Mouse (Mus musculus) CH12.LX (cell line): ENCODE measurements around the gene Ube2o. TPM values are rescaled to one million over a fixed set of nuclear protein-coding genes. Genes with fewer than 3 reads are reported as not detected.

Source experiments
- DNase-seq: peaks from one replicate; pipeline ENCODE4 v3.0.0-alpha.2; 2013; ENCODE audit errors: extremely low read depth
- H3K27ac ChIP-seq: 2 replicates; pipeline ENCODE4 v1.5.1; 2012; ENCODE audit warnings: low read depth, mild to moderate bottlenecking, control low read depth, moderate library complexity; ENCODE audit not compliant: insufficient read depth
- H3K27me3 ChIP-seq: replicated peaks from 2 replicates; pipeline ENCODE3; 2012; ENCODE audit warnings: inconsistent platforms
- H3K36me3 ChIP-seq, 2 experiments: replicated peaks in 1 of 2; 2 replicates each; pipeline versions ENCODE3 to v1.6.1; 2012; ENCODE audit warnings: inconsistent platforms in 1 of 2, low read length in 1 of 2, mild to moderate bottlenecking in 1 of 2, mixed read lengths in 1 of 2, moderate library complexity in 1 of 2; ENCODE audit not compliant: control insufficient read depth in 1 of 2, insufficient read depth in 1 of 2
- H3K4me1 ChIP-seq, 2 experiments: 2 replicates each; pipeline ENCODE4 v1.6.1; 2012; ENCODE audit warnings: inconsistent platforms in 1 of 2, moderate library complexity in 1 of 2; ENCODE audit not compliant: insufficient read depth in 2 of 2, control insufficient read depth in 1 of 2
- H3K4me2 ChIP-seq: 2 replicates; pipeline ENCODE4 v1.6.1; 2012; ENCODE audit warnings: low read depth, mild to moderate bottlenecking, control low read depth; ENCODE audit not compliant: poor library complexity, insufficient read depth, severe bottlenecking
- H3K4me3 ChIP-seq, 3 experiments: fragments of 150-350 bp in 1 of 3; sonication (generic) in 1 of 3; replicated peaks in 1 of 3; 2 replicates each; pipeline versions ENCODE3 to v1.5.1; 2011 to 2012; ENCODE audit warnings: low read depth in 2 of 3, low read length in 2 of 3, mild to moderate bottlenecking in 2 of 3, moderate library complexity in 2 of 3, control low read depth in 1 of 3, improper control_type of control experiment in 1 of 3, inconsistent platforms in 1 of 3, mixed read lengths in 1 of 3; ENCODE audit not compliant: poor library complexity in 1 of 3
- H3K79me2 ChIP-seq: replicated peaks from 2 replicates; pipeline ENCODE4 v1.6.1; 2012; ENCODE audit warnings: mild to moderate bottlenecking, moderate library complexity; ENCODE audit not compliant: control insufficient read depth, poor library complexity, insufficient read depth, severe bottlenecking; ENCODE audit errors: extremely low read depth
- H3K9ac ChIP-seq: 2 replicates; pipeline ENCODE4 v1.6.1; 2012; ENCODE audit warnings: low read depth, mild to moderate bottlenecking, control low read depth, moderate library complexity; ENCODE audit not compliant: insufficient read depth
- H3K9me3 ChIP-seq: replicated peaks from 2 replicates; pipeline ENCODE3; 2012; ENCODE audit warnings: low read length, inconsistent platforms, mixed read lengths
- CHD2 ChIP-seq: IDR thresholded peaks from 2 replicates; pipeline ENCODE4 v1.6.1; 2011; ENCODE audit warnings: low read length, improper control_type of control experiment
- CTCF ChIP-seq, 2 experiments: IDR thresholded peaks in 1 of 2; conservative IDR thresholded peaks in 1 of 2; 2 replicates each; pipeline ENCODE4 v1.5.1; 2011 to 2012; ENCODE audit warnings: low read depth in 2 of 2, low read length in 2 of 2, improper control_type of control experiment in 1 of 2, inconsistent platforms in 1 of 2, mild to moderate bottlenecking in 1 of 2, moderate library complexity in 1 of 2
- ETS1 ChIP-seq: conservative IDR thresholded peaks from 2 replicates; pipeline ENCODE4 v1.6.1; 2012; ENCODE audit warnings: low read depth, mild to moderate bottlenecking, inconsistent platforms, low read length, improper control_type of control experiment, moderate library complexity
- GABPA ChIP-seq: IDR thresholded peaks from 2 replicates; pipeline ENCODE4 v1.6.1; 2012; ENCODE audit warnings: low read depth, low read length, improper control_type of control experiment, inconsistent platforms; ENCODE audit not compliant: insufficient replicate concordance
- HCFC1 ChIP-seq: IDR thresholded peaks from 2 replicates; pipeline ENCODE4 v1.6.1; 2012; ENCODE audit warnings: low read depth, mild to moderate bottlenecking, inconsistent platforms, low read length, improper control_type of control experiment
- IRF4 ChIP-seq: IDR thresholded peaks from 2 replicates; pipeline ENCODE4 v1.6.1; 2014; ENCODE audit warnings: low read depth, mild to moderate bottlenecking, inconsistent platforms, low read length, improper control_type of control experiment
- JUND ChIP-seq: conservative IDR thresholded peaks from 2 replicates; pipeline ENCODE4 v1.6.1; 2011; ENCODE audit warnings: low read depth, low read length, improper control_type of control experiment
- KAT2A ChIP-seq: IDR thresholded peaks from 2 replicates; pipeline ENCODE4 v1.6.1; 2012; ENCODE audit warnings: low read length, improper control_type of control experiment, inconsistent platforms; ENCODE audit not compliant: insufficient replicate concordance
- MAFK ChIP-seq: IDR thresholded peaks from 2 replicates; pipeline ENCODE4 v1.6.1; 2011; ENCODE audit warnings: low read length, improper control_type of control experiment; ENCODE audit not compliant: insufficient replicate concordance
- MAX ChIP-seq: IDR thresholded peaks from 2 replicates; pipeline ENCODE4 v1.6.1; 2011; ENCODE audit warnings: low read length, improper control_type of control experiment
- MXI1 ChIP-seq: IDR thresholded peaks from 2 replicates; pipeline ENCODE4 v1.6.1; 2011; ENCODE audit warnings: mild to moderate bottlenecking, low read depth, low read length, improper control_type of control experiment
- RAD21 ChIP-seq: IDR thresholded peaks from 2 replicates; pipeline ENCODE4 v1.6.1; 2011; ENCODE audit warnings: low read depth, mild to moderate bottlenecking, low read length, improper control_type of control experiment, moderate library complexity
- SMC3 ChIP-seq: IDR thresholded peaks from 2 replicates; pipeline ENCODE4 v1.6.1; 2011; ENCODE audit warnings: low read depth, low read length, improper control_type of control experiment
- TBP ChIP-seq: conservative IDR thresholded peaks from 2 replicates; pipeline ENCODE4 v1.6.1; 2011; ENCODE audit warnings: low read depth, low read length, improper control_type of control experiment
- USF2 ChIP-seq: conservative IDR thresholded peaks from 2 replicates; pipeline ENCODE4 v1.6.1; 2011; ENCODE audit warnings: low read depth, low read length, improper control_type of control experiment
- ZMIZ1 ChIP-seq: IDR thresholded peaks from 2 replicates; pipeline ENCODE4 v1.6.1; 2012; ENCODE audit warnings: low read depth, mild to moderate bottlenecking, inconsistent platforms, low read length, improper control_type of control experiment
- ZNF384 ChIP-seq: IDR thresholded peaks from 2 replicates; pipeline ENCODE4 v1.6.1; 2012; ENCODE audit warnings: low read depth, low read length, improper control_type of control experiment, inconsistent platforms
- dilution Hi-C: fragments of 300-500 bp; cut with MboI; formaldehyde crosslinking; loops from 2 replicates; pipeline ENCODE4 v1.14.3; 2020; ENCODE audit warnings: low sequenced_read_pairs; ENCODE audit not compliant: extremely low pct_unique_long_range_greater_than_20kb, extremely low pct_ligation_motif_present
- in situ Hi-C: fragments of 300-500 bp; cut with MboI; formaldehyde crosslinking; loops from 3 replicates; pipeline ENCODE4 v1.14.3; 2019; ENCODE audit warnings: low sequenced_read_pairs, low pct_ligation_motif_present, low pct_unique_long_range_greater_than_20kb, mixed read lengths
- polyA plus RNA-seq: library from polyadenylated mRNA; unstranded; fragments of >175 nt; gene quantifications from 2 replicates; pipeline ENCODE4 v1.2.1, GENCODE M21; 2012; ENCODE audit warnings: low read depth; ENCODE audit not compliant: insufficient read length
- total RNA-seq, 2 experiments: library from RNA; depleted of rRNA; stranded (reverse); fragments of 300-350 nt in 1 of 2; fragments of >200 nt in 1 of 2; gene quantifications; 2 replicates each; pipeline ENCODE4 v1.2.3; 2012 to 2014

Gene Ube2o
- total and polyA plus RNA-seq, 3 experiments, result 12.7 to 61.7 (median 42.8) TPM

DNA sequence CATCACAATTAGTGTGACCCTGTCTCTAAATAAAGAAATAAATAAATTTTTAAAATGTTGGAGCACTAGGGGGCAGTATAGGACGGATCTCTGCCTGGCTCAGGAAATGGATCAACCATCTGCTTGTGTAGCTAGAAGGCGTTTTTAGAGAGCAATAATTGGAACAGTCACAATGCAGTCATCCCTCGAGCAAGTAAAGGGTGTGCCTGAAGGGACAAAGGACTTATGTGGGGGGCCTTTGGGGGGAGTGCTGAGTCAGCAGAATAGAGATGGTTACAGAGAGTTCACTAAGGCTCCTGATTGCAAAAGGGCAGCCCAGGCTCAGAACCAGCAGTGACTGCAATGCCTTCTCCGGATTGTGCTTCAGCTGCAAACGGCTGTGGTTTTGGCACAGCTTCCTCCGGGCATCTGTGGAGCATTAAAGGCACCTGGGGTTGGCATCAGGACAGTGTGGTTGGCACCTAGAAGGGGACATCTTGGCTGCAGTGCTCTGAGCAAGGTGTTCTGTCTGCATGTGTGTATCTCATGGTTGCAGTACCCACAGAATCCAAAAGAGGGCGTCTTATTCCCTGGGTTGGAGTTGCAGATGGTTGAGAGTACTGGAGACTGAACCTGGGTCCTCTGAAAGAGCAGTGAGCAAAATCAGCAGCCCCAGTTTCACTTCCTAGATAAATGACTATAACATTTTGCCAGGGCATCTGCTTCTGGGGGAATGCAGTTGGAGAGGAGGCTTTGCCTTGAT lies 80.1 kb downstream of the Ube2o start:
- TF ChIP-seq TBP, result no peak
- peak; percentile 34; the same call in 1 of the 2 replicates for TF ChIP-seq JUND
- TF ChIP-seq RAD21, result peak; percentile 70
- peak; percentile 48 to 82 for TF ChIP-seq CTCF (conservative IDR thresholded peaks at IDR 0.05 in 1 of 2, IDR thresholded peaks at IDR 0.05 in 1 of 2; ENCODE audit: low read depth in 2 of 2, low read length in 2 of 2)
- TF ChIP-seq ETS1, result no peak
- no peak for TF ChIP-seq USF2
- TF ChIP-seq ZMIZ1, result no peak
- no peak for TF ChIP-seq MXI1
- no peak for TF ChIP-seq HCFC1
- no peak for TF ChIP-seq CHD2
- TF ChIP-seq MAFK, result peak; percentile 99
- TF ChIP-seq GABPA, result no peak
- no peak for TF ChIP-seq MAX
- peak; percentile 68 for TF ChIP-seq SMC3
- TF ChIP-seq IRF4, result no peak
- TF ChIP-seq KAT2A, result no peak
- no peak for TF ChIP-seq ZNF384
- in situ Hi-C loops, result no loop called here
- H3K36me3 ChIP-seq, result no peaks in the 10 kb centered on the region
- no peak overlapping the region for H3K4me2 ChIP-seq
- no peaks in the 10 kb centered on the region for H3K79me2 ChIP-seq
- H3K27ac ChIP-seq, result no peak overlapping the region
- DNase-seq, result peak; percentile 52
- no peak overlapping the region for H3K9ac ChIP-seq
- H3K9me3 ChIP-seq, result peaks cover 2% of the 10 kb centered on the region
- peaks cover 0 to 13% of the 10 kb centered on the region in 2 experiments; a peak in 2 of 4 replicates for H3K4me1 ChIP-seq
- H3K4me3 ChIP-seq, result no peak overlapping the region
- dilution Hi-C loops, result no loop called here
- no peaks in the 10 kb centered on the region for H3K27me3 ChIP-seq

DNA sequence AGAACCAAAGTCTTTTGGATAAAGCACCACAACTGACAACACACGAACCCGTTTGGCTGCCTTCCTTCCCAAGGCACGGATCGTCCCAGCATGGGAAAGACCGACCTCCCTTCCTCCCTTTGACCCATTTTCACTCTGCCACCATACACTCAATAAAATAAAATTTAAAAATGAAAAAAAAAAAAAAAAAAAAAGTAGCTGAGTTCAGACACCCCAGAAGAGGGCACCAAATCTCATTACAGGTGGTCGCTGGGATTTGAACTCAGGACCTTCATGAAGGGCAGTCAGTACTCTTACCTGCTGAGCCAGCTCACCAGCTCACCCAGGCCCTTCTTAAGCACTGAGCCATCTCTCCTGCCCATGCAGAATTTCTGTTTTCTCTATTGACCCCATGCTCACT lies 82.2 kb downstream of the Ube2o start:
- Histone ChIP-seq H3K79me2 (no peaks in the 10 kb centered on the region), H3K4me1 (peaks cover 0 to 26% of the 10 kb centered on the region in 2 experiments; a peak in 2 of 4 replicates), H3K27ac (no peak overlapping the region), H3K36me3 (no peaks in the 10 kb centered on the region), H3K4me3 (no peak overlapping the region), H3K4me2 (no peak overlapping the region), H3K27me3 (no peaks in the 10 kb centered on the region), H3K9me3 (peaks cover 2% of the 10 kb centered on the region), H3K9ac (no peak overlapping the region)
- in situ Hi-C loops, result loop anchor here (5.0 kb wide), 1 partner anchor 33 kb away; the partner anchor contains the start of gene Sphk1
- dilution Hi-C loops, result no loop called here
- DNase-seq, result no peak
- TF ChIP-seq ZMIZ1 (no peak), ZNF384 (peak; percentile 53; the same call in 1 of the 2 replicates)
